Mouse (Mus musculus) NIH3T3 (cell line): ENCODE measurements at regions not wholly inside any gene's neighbourhood (a gene's known extent, or its start where the extent isn't known, plus 50 kb on each side); places are given as distances from the start of the nearest gene placed in this dataset.

Experiments used
- DNase-seq: peaks from one replicate; pipeline ENCODE4 v3.0.0-alpha.2; 2012; ENCODE audit warnings: low read depth

- DNase-seq: no peak
Measured at GRCm38 (mm10) chr9:116366713-116367112, 191.6 kb upstream of the Tgfbr2 start.

- no peak for DNase-seq
Measured at GRCm38 (mm10) chr9:116366193-116366592, 191.0 kb upstream of the Tgfbr2 start.

GRCm38 (mm10) chr9:116365701-116366100 is 190.5 kb upstream of the Tgfbr2 start:
- no peak for DNase-seq

GRCm38 (mm10) chr9:116365016-116365685 is 190.0 kb upstream of the Tgfbr2 start:
- DNase-seq: no peak

GRCm38 (mm10) chr9:116361092-116361491 is 185.9 kb upstream of the Tgfbr2 start:
- DNase-seq: no peak

- DNase-seq: no peak
Measured at GRCm38 (mm10) chr9:116354056-116354732, 179.0 kb upstream of the Tgfbr2 start.

- DNase-seq: peak; percentile 59
Measured at GRCm38 (mm10) chr9:116352801-116353494, 177.8 kb upstream of the Tgfbr2 start.

- no peak for DNase-seq
Measured at GRCm38 (mm10) chr9:116350804-116351547, 175.8 kb upstream of the Tgfbr2 start.

- DNase-seq: no peak
Measured at GRCm38 (mm10) chr9:116347021-116347420, 171.9 kb upstream of the Tgfbr2 start.

GRCm38 (mm10) chr9:116346495-116346894 is 171.3 kb upstream of the Tgfbr2 start:
- no peak for DNase-seq

- DNase-seq: peak; percentile 74
Measured at GRCm38 (mm10) chr9:116343086-116343481, 167.9 kb upstream of the Tgfbr2 start.

GRCm38 (mm10) chr9:116342446-116343085 is 167.4 kb upstream of the Tgfbr2 start:
- DNase-seq: peak; percentile 54

GRCm38 (mm10) chr9:116342009-116342408 is 166.8 kb upstream of the Tgfbr2 start:
- DNase-seq: no peak

GRCm38 (mm10) chr9:116340952-116341351 is 165.8 kb upstream of the Tgfbr2 start:
- DNase-seq: peak; percentile 32

GRCm38 (mm10) chr9:116338729-116339100 is 163.6 kb upstream of the Tgfbr2 start:
- no peak for DNase-seq

- no peak for DNase-seq
Measured at GRCm38 (mm10) chr9:116338093-116338728, 163.1 kb upstream of the Tgfbr2 start.

GRCm38 (mm10) chr9:116337446-116338010 is 162.4 kb upstream of the Tgfbr2 start:
- DNase-seq: no peak

GRCm38 (mm10) chr9:116335561-116336478 is 160.7 kb upstream of the Tgfbr2 start:
- peak; percentile 28 for DNase-seq

GRCm38 (mm10) chr9:116333956-116334463 is 158.8 kb upstream of the Tgfbr2 start:
- DNase-seq: peak; percentile 19
